Mouse (Mus musculus): ENCODE results near the gene Nup210l. TPM values are rescaled to one million over a fixed set of nuclear protein-coding genes. Genes with fewer than 3 reads are reported as not detected.

Gene Nup210l
- polyA plus RNA-seq, 1 experiment = 0.47 TPM

- Histone ChIP-seq H3K36me3 (ENCODE audit: control insufficient read depth, insufficient read depth) (peaks cover 6% of the 10 kb centered on the region), H3K4me3 (ENCODE audit: insufficient read depth, poor library complexity, severe bottlenecking) (no peak overlapping the region), H3K79me2 (ENCODE audit: control insufficient read depth, insufficient read depth) (no peaks in the 10 kb centered on the region), H3ac (ENCODE audit: control insufficient read depth, insufficient read length, low read depth) (no peak overlapping the region), H3K79me3 (ENCODE audit: low read depth) (no peaks in the 10 kb centered on the region), H3K27me3 (ENCODE audit: control insufficient read depth, insufficient read depth, insufficient read length) (no peaks in the 10 kb centered on the region)
- TF ChIP-seq FOSL1 (IDR thresholded peaks at IDR 0.05; ENCODE audit: insufficient read depth, low read length, poor library complexity, severe bottlenecking) (no peak), MAX (IDR thresholded peaks at IDR 0.05) (no peak), USF1 (IDR thresholded peaks at IDR 0.05; ENCODE audit: low read depth) (no peak), CEBPB (IDR thresholded peaks at IDR 0.05; ENCODE audit: low read depth) (no peak), CTCF (IDR thresholded peaks at IDR 0.05; ENCODE audit: control insufficient read depth, insufficient read depth, insufficient read length) (no peak), MYOG (IDR thresholded peaks at IDR 0.05; ENCODE audit: control insufficient read depth, extremely low read depth, insufficient read length) (no peak), MYOD1 (IDR thresholded peaks at IDR 0.05; ENCODE audit: control insufficient read depth, insufficient read length, low read depth) (no peak)
Observed at GRCm38 (mm10) chr3:90224331-90224730, 120.4 kb downstream of the Nup210l start.

GRCm38 (mm10) chr3:90231075-90231474 is 127.1 kb downstream of the Nup210l start:
- Histone ChIP-seq H3K4me3 (ENCODE audit: insufficient read depth, poor library complexity, severe bottlenecking) (peak overlapping the region; percentile 85), H3K79me3 (ENCODE audit: low read depth) (peaks cover 3% of the 10 kb centered on the region), H3K36me3 (ENCODE audit: control insufficient read depth, insufficient read depth) (peaks cover 21% of the 10 kb centered on the region), H3K27me3 (ENCODE audit: control insufficient read depth, insufficient read depth, insufficient read length) (no peaks in the 10 kb centered on the region), H3K79me2 (ENCODE audit: control insufficient read depth, insufficient read depth) (peaks cover 16% of the 10 kb centered on the region), H3ac (ENCODE audit: control insufficient read depth, insufficient read length, low read depth) (peak overlapping the region; percentile 70)
- TF ChIP-seq CEBPB (IDR thresholded peaks at IDR 0.05; ENCODE audit: low read depth) = no peak
- TF ChIP-seq FOSL1 (IDR thresholded peaks at IDR 0.05; ENCODE audit: insufficient read depth, low read length, poor library complexity, severe bottlenecking) = no peak
- TF ChIP-seq MYOD1 (IDR thresholded peaks at IDR 0.05; ENCODE audit: control insufficient read depth, insufficient read length, low read depth) = no peak
- TF ChIP-seq MAX (IDR thresholded peaks at IDR 0.05) = no peak
- no peak for TF ChIP-seq USF1 (IDR thresholded peaks at IDR 0.05; ENCODE audit: low read depth)
- no peak for TF ChIP-seq CTCF (IDR thresholded peaks at IDR 0.05; ENCODE audit: control insufficient read depth, insufficient read depth, insufficient read length)
- no peak for TF ChIP-seq MYOG (IDR thresholded peaks at IDR 0.05; ENCODE audit: control insufficient read depth, extremely low read depth, insufficient read length)

- peaks cover 16% of the 10 kb centered on the region for H3K79me2 ChIP-seq (ENCODE audit: control insufficient read depth, insufficient read depth)
Observed at GRCm38 (mm10) chr3:90231507-90232333, 127.8 kb downstream of the Nup210l start, which contains the start of gene Jtb. Gene Jtb (plus strand): TSS chr3:90231597.

GRCm38 (mm10) chr3:90241251-90241650 is 137.3 kb downstream of the Nup210l start:
- H3K79me3 ChIP-seq (ENCODE audit: low read depth) = no peaks in the 10 kb centered on the region
- H3K36me3 ChIP-seq (ENCODE audit: control insufficient read depth, insufficient read depth) = no peaks in the 10 kb centered on the region
- no peaks in the 10 kb centered on the region for H3K27me3 ChIP-seq (ENCODE audit: control insufficient read depth, insufficient read depth, insufficient read length)
- TF ChIP-seq MYOD1 (IDR thresholded peaks at IDR 0.05; ENCODE audit: control insufficient read depth, insufficient read length, low read depth) (no peak), CEBPB (IDR thresholded peaks at IDR 0.05; ENCODE audit: low read depth) (no peak), USF1 (IDR thresholded peaks at IDR 0.05; ENCODE audit: low read depth) (no peak), FOSL1 (IDR thresholded peaks at IDR 0.05; ENCODE audit: insufficient read depth, low read length, poor library complexity, severe bottlenecking) (no peak), MAX (IDR thresholded peaks at IDR 0.05) (no peak), CTCF (IDR thresholded peaks at IDR 0.05; ENCODE audit: control insufficient read depth, insufficient read depth, insufficient read length) (no peak), MYOG (IDR thresholded peaks at IDR 0.05; ENCODE audit: control insufficient read depth, extremely low read depth, insufficient read length) (no peak)
- no peak overlapping the region for H3ac ChIP-seq (ENCODE audit: control insufficient read depth, insufficient read length, low read depth)
- no peaks in the 10 kb centered on the region for H3K79me2 ChIP-seq (ENCODE audit: control insufficient read depth, insufficient read depth)
- H3K4me3 ChIP-seq (ENCODE audit: insufficient read depth, poor library complexity, severe bottlenecking) = no peak overlapping the region

More at GRCm38 (mm10) chr3:90231507-90232333, 127.8 kb downstream of the Nup210l start, which contains the start of gene Jtb:
- TF ChIP-seq USF1 (IDR thresholded peaks at IDR 0.05; ENCODE audit: low read depth) = peak; percentile 71
- no peak for TF ChIP-seq FOSL1 (IDR thresholded peaks at IDR 0.05; ENCODE audit: insufficient read depth, low read length, poor library complexity, severe bottlenecking)
- TF ChIP-seq MYOD1 (IDR thresholded peaks at IDR 0.05; ENCODE audit: control insufficient read depth, insufficient read length, low read depth) = peak; percentile 58
- TF ChIP-seq MYOG (IDR thresholded peaks at IDR 0.05; ENCODE audit: control insufficient read depth, extremely low read depth, insufficient read length) = no peak
- TF ChIP-seq CEBPB (IDR thresholded peaks at IDR 0.05; ENCODE audit: low read depth) = no peak
- TF ChIP-seq CTCF (IDR thresholded peaks at IDR 0.05; ENCODE audit: control insufficient read depth, insufficient read depth, insufficient read length) = no peak
- peak; percentile 76 for TF ChIP-seq MAX (IDR thresholded peaks at IDR 0.05)
- Histone ChIP-seq H3K27me3 (ENCODE audit: control insufficient read depth, insufficient read depth, insufficient read length) (no peaks in the 10 kb centered on the region), H3K4me3 (ENCODE audit: insufficient read depth, poor library complexity, severe bottlenecking) (peak within 1 kb of the TSS; percentile 85), H3K36me3 (ENCODE audit: control insufficient read depth, insufficient read depth) (peaks cover 21% of the 10 kb centered on the region), H3K79me3 (ENCODE audit: low read depth) (peaks cover 3% of the 10 kb centered on the region), H3ac (ENCODE audit: control insufficient read depth, insufficient read length, low read depth) (peak within 1 kb of the TSS; percentile 70)

- no peaks in the 10 kb centered on the region for H3K79me3 ChIP-seq (ENCODE audit: low read depth)
- H3K27me3 ChIP-seq (ENCODE audit: control insufficient read depth, insufficient read depth, insufficient read length) = no peaks in the 10 kb centered on the region
- no peaks in the 10 kb centered on the region for H3K79me2 ChIP-seq (ENCODE audit: control insufficient read depth, insufficient read depth)
- no peak for TF ChIP-seq MYOD1 (IDR thresholded peaks at IDR 0.05; ENCODE audit: control insufficient read depth, insufficient read length, low read depth)
- no peak for TF ChIP-seq FOSL1 (IDR thresholded peaks at IDR 0.05; ENCODE audit: insufficient read depth, low read length, poor library complexity, severe bottlenecking)
- TF ChIP-seq MYOG (IDR thresholded peaks at IDR 0.05; ENCODE audit: control insufficient read depth, extremely low read depth, insufficient read length) = no peak
- no peak for TF ChIP-seq MAX (IDR thresholded peaks at IDR 0.05)
- no peak for TF ChIP-seq USF1 (IDR thresholded peaks at IDR 0.05; ENCODE audit: low read depth)
- TF ChIP-seq CTCF (IDR thresholded peaks at IDR 0.05; ENCODE audit: control insufficient read depth, insufficient read depth, insufficient read length) = no peak
- TF ChIP-seq CEBPB (IDR thresholded peaks at IDR 0.05; ENCODE audit: low read depth) = no peak
- H3K4me3 ChIP-seq (ENCODE audit: insufficient read depth, poor library complexity, severe bottlenecking) = no peak overlapping the region
- no peaks in the 10 kb centered on the region for H3K36me3 ChIP-seq (ENCODE audit: control insufficient read depth, insufficient read depth)
- no peak overlapping the region for H3ac ChIP-seq (ENCODE audit: control insufficient read depth, insufficient read length, low read depth)
Observed at GRCm38 (mm10) chr3:90241669-90242358, 137.9 kb downstream of the Nup210l start.

Data from C2C12 (cell line).